ENCODE assay signal across 12 mouse cellular contexts in genomic region chr6:85314064-85314798, GRCm38 (mm10). TPM values are rescaled to one million over a fixed set of nuclear protein-coding genes. Genes with fewer than 3 reads are reported as not detected.
A peak's percentile ranks its signal among the peaks of the same experiment; 100 is the strongest.
DNase-seq lines count a peak whose midpoint lies in the region; ATAC-seq and TF ChIP-seq lines count a peak whose summit lies in the region.
"Had no signal": no experiment of that assay in that cellular context is flagged by ENCODE, and none has a peak within 500 bp of the region (broad histone marks: within the 10 kb centered on the region; RNA-seq: fewer than 3 reads in every experiment).

No protein-coding gene starts in this region.

- TF ChIP-seq CTCF in left cerebral cortex, adult 2 months (IDR thresholded peaks at IDR 0.05), result no peak

- peak; percentile 54; the same call in 1 of the 2 replicates for ATAC-seq in hindbrain, embryonic 16.5 days
- ATAC-seq in neural tube, embryonic 15.5 days (ENCODE audit: low FRiP score), result peak; percentile 66; the same call in 1 of the 2 replicates
- ATAC-seq in kidney, embryonic 15.5 days (replicated peaks; ENCODE audit: low FRiP score), result no peak
- ATAC-seq: intestine, embryonic 15.5 days; liver, postnatal 0 days had no signal

- WGBS in forebrain, embryonic 10.5 days, result 45% methylated on average over 9 of the region's 9 CpGs
- WGBS in hindbrain, embryonic 16.5 days, result 39% methylated on average over 9 of the region's 9 CpGs
- 19% methylated on average over 9 of the region's 9 CpGs for WGBS in neural tube, embryonic 15.5 days
- WGBS in kidney, embryonic 15.5 days, result 33% methylated on average over 9 of the region's 9 CpGs

- peak overlapping the region; percentile 27 for H3K9ac ChIP-seq in hindbrain, embryonic 16.5 days (ENCODE audit: low read depth, low read length)
- no peak overlapping the region for H3K9ac ChIP-seq in neural tube, embryonic 15.5 days (replicated peaks)
- no peak overlapping the region for H3K9ac ChIP-seq in kidney, embryonic 15.5 days
- H3K9ac ChIP-seq: intestine, embryonic 15.5 days; liver, postnatal 0 days had no signal

- H3K27me3 ChIP-seq in forebrain, embryonic 10.5 days (ENCODE audit: poor library complexity, severe bottlenecking), result no peaks in the 10 kb centered on the region
- H3K27me3 ChIP-seq in hindbrain, embryonic 16.5 days (replicated peaks; ENCODE audit: control insufficient read depth, insufficient read depth, low read length), result no peaks in the 10 kb centered on the region
- no peaks in the 10 kb centered on the region for H3K27me3 ChIP-seq in neural tube, embryonic 15.5 days (replicated peaks)
- H3K27me3 ChIP-seq in kidney, embryonic 15.5 days, result no peaks in the 10 kb centered on the region
- H3K27me3 ChIP-seq: intestine, embryonic 15.5 days had no signal

- H3K4me2 ChIP-seq in hindbrain, embryonic 16.5 days (ENCODE audit: low read length), result no peak overlapping the region
- peak overlapping the region; percentile 19 for H3K4me2 ChIP-seq in neural tube, embryonic 15.5 days
- H3K4me2 ChIP-seq in kidney, embryonic 15.5 days, result no peak overlapping the region
- H3K4me2 ChIP-seq: intestine, embryonic 15.5 days had no signal

- H3K36me3 ChIP-seq in forebrain, embryonic 10.5 days (replicated peaks), result peaks cover 18% of the 10 kb centered on the region
- no peaks in the 10 kb centered on the region for H3K36me3 ChIP-seq in hindbrain, embryonic 16.5 days (ENCODE audit: control insufficient read depth, insufficient read depth, low read length)
- H3K36me3 ChIP-seq in neural tube, embryonic 15.5 days, result peaks cover 3% of the 10 kb centered on the region; the same call in 1 of the 2 replicates
- H3K36me3 ChIP-seq in kidney, embryonic 15.5 days, result peaks cover 7% of the 10 kb centered on the region; the same call in 1 of the 2 replicates
- H3K36me3 ChIP-seq: intestine, embryonic 15.5 days had no signal

- peaks cover 13% of the 10 kb centered on the region for H3K4me1 ChIP-seq in forebrain, embryonic 10.5 days
- H3K4me1 ChIP-seq in hindbrain, embryonic 16.5 days (ENCODE audit: control insufficient read depth, insufficient read depth, low read depth, low read length), result no peaks in the 10 kb centered on the region; the same call in 1 of the 2 replicates
- peaks cover 8% of the 10 kb centered on the region for H3K4me1 ChIP-seq in neural tube, embryonic 15.5 days
- H3K4me1 ChIP-seq in kidney, embryonic 15.5 days, result no peaks in the 10 kb centered on the region; the same call in 1 of the 2 replicates
- H3K4me1 ChIP-seq: intestine, embryonic 15.5 days had no signal

- intact Hi-C loops in left cerebral cortex, adult 2 months (cut with DNase I), result no loop called here

- DNase-seq in left cerebral cortex, adult 2 months (ENCODE audit: extremely low spot score in 1 of 2, low spot score in 2 of 2), result no peak
- DNase-seq in left cerebral cortex, adult 18-20 months (ENCODE audit: low spot score in 2 of 2), result no peak
- no peak for DNase-seq in forebrain, embryonic 10.5 days (ENCODE audit: extremely low spot score, low spot score)
- DNase-seq in urinary bladder, postnatal 25 days (ENCODE audit: low spot score), result no peak
- DNase-seq in kidney, postnatal 4 days, result no peak
- DNase-seq: gastrocnemius, postnatal 10 days; liver, postnatal 0 days had no signal

- no peaks in the 10 kb centered on the region for H3K9me3 ChIP-seq in forebrain, embryonic 10.5 days
- no peaks in the 10 kb centered on the region for H3K9me3 ChIP-seq in hindbrain, embryonic 16.5 days (ENCODE audit: control insufficient read depth, low read length)
- H3K9me3 ChIP-seq in neural tube, embryonic 15.5 days (replicated peaks), result no peaks in the 10 kb centered on the region
- no peaks in the 10 kb centered on the region for H3K9me3 ChIP-seq in kidney, embryonic 15.5 days (replicated peaks)
- H3K9me3 ChIP-seq: intestine, embryonic 15.5 days had no signal

- H3K27ac ChIP-seq in left cerebral cortex, adult 2 months, result peak overlapping the region; percentile 83
- peak overlapping the region; percentile 78 for H3K27ac ChIP-seq in forebrain, embryonic 10.5 days
- peak overlapping the region; percentile 73 for H3K27ac ChIP-seq in hindbrain, embryonic 16.5 days (ENCODE audit: low read depth, low read length)
- peak overlapping the region; percentile 73 for H3K27ac ChIP-seq in neural tube, embryonic 15.5 days (replicated peaks)
- H3K27ac ChIP-seq in kidney, embryonic 15.5 days, result no peak overlapping the region
- H3K27ac ChIP-seq: intestine, embryonic 15.5 days had no signal

- H3K4me3 ChIP-seq in left cerebral cortex, adult 2 months, result no peak overlapping the region
- H3K4me3 ChIP-seq in forebrain, embryonic 10.5 days, result no peak overlapping the region; the same call in 1 of the 2 replicates
- H3K4me3 ChIP-seq in hindbrain, embryonic 16.5 days (ENCODE audit: low read length), result no peak overlapping the region
- no peak overlapping the region for H3K4me3 ChIP-seq in neural tube, embryonic 15.5 days (replicated peaks)
- no peak overlapping the region for H3K4me3 ChIP-seq in kidney, embryonic 15.5 days (replicated peaks)
- H3K4me3 ChIP-seq: erythroblast, embryonic 14.5 days; intestine, embryonic 15.5 days had no signal

RNA-seq across cellular contexts. Expression of gene Sfxn5, which starts 19.0 kb away (rescaled TPM):
- total RNA-seq in left cerebral cortex, adult 2 months (2021), result 100 to 1,000 TPM; 161 to 173 TPM
- total RNA-seq in left cerebral cortex, adult 18-20 months (2021), result 100 to 1,000 TPM; 163 to 164 TPM
- polyA plus RNA-seq in forebrain, embryonic 10.5 days (2016; fragmentation: Nextera tagmentation; extraction: Ambion mirVana), result 11.7 and 14.3 TPM in 2 replicates
- polyA plus RNA-seq in hindbrain, embryonic 16.5 days (2015; fragmentation: Nextera tagmentation; extraction: Ambion mirVana), result 49.1 and 61.3 TPM in 2 replicates
- polyA plus RNA-seq in neural tube, embryonic 15.5 days (2015; fragmentation: Nextera tagmentation; extraction: Ambion mirVana), result 38.4 and 39.3 TPM in 2 replicates
- polyA plus RNA-seq in kidney, embryonic 15.5 days (2015; fragmentation: Nextera tagmentation; extraction: Ambion mirVana), result 12.4 and 12.9 TPM in 2 replicates
